ENCODE assay signal across 26 mouse cellular contexts in the genomic region with DNA sequence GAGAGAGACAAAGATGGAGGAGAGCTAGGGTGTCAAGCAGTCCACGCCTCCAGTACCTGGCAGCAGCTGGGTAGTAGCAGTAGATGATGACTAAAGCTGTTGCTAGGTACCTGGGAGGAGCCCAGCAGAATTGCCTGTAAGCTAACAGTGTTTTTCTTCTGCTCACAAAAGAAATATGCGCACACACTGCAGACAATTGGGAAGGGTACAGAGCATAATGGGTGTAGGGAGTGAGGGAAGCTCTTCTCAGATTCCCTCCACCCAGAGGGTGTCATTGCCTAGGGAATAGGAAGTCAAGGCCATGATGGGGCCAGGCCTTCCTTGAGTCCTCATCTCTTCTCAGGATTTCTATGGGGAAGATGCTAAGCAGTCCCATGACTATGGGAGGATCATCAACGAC. TPM values are rescaled to one million over a fixed set of nuclear protein-coding genes. Genes with fewer than 3 reads are reported as not detected.
DNase-seq lines count a peak whose midpoint lies in the region; ATAC-seq and TF ChIP-seq lines count a peak whose summit lies in the region.
"Had no signal": no experiment of that assay in that cellular context is flagged by ENCODE, and none has a peak within 500 bp of the region (broad histone marks: within the 10 kb centered on the region; RNA-seq: fewer than 3 reads in every experiment).

No protein-coding gene starts in this region.

- no peak overlapping the region for H3K9ac ChIP-seq in ES-E14 (ENCODE audit: insufficient read depth, low read depth, low read length, poor library complexity, severe bottlenecking)

- H3K4me1 ChIP-seq in ES-E14 (ENCODE audit: control insufficient read depth in 2 of 2, insufficient read depth in 2 of 2, low read length in 2 of 2, poor library complexity in 1 of 2), result peaks cover 3 to 24% of the 10 kb centered on the region in 2 experiments; a peak in 3 of 4 replicates
- H3K4me1 ChIP-seq in heart, embryonic 10.5 days, result no peaks in the 10 kb centered on the region

- H3K4me3 ChIP-seq in ES-E14 (ENCODE audit: insufficient read depth in 1 of 2, low read depth in 1 of 2, low read length in 2 of 2, poor library complexity in 1 of 2, severe bottlenecking in 1 of 2), result no peak overlapping the region
- H3K4me3 ChIP-seq in heart, embryonic 10.5 days, result no peak overlapping the region

- no peak overlapping the region for H3K27ac ChIP-seq in ES-E14 (ENCODE audit: insufficient read depth, low read depth, low read length, poor library complexity, severe bottlenecking)
- no peak overlapping the region for H3K27ac ChIP-seq in heart, embryonic 10.5 days

- no peaks in the 10 kb centered on the region for H3K9me3 ChIP-seq in ES-E14 (ENCODE audit: control insufficient read depth, insufficient read depth, low read depth, low read length)
- H3K9me3 ChIP-seq in heart, embryonic 10.5 days, result no peaks in the 10 kb centered on the region
- H3K9me3 ChIP-seq: G1E had no signal

- DNase-seq in ES-CJ7 (ENCODE audit: low read depth, low spot score) (peak; percentile 83), ES-E14 (ENCODE audit: low read depth, low spot score) (peak; percentile 35), R1 (ENCODE audit: low read depth, low spot score) (peak; percentile 45), ZHBTc4 (ENCODE audit: low read depth, low spot score) (peak; percentile 82), liver (no peak)
- no peak for DNase-seq in heart, embryonic 10.5 days (ENCODE audit: low spot score)
- no peak for DNase-seq in thymus, postnatal 4 days
- DNase-seq: adrenal gland, adult 2 months; adrenal gland, adult 8-10 months; adrenal gland, postnatal 10 days; adrenal gland, postnatal 14 days; adrenal gland, postnatal 25 days; adrenal gland, postnatal 36 days; B cell, adult 2 months; cerebellum, adult 11 months; cerebellum, adult 11-12 months; cerebellum, adult 18-20 months; cerebellum, adult 2 months; cerebellum, adult 8-10 months; cerebellum, adult 9-10 months had no signal

- WGBS in heart, embryonic 10.5 days, result 76% methylated on average over 3 of the region's 3 CpGs

- H3K36me3 ChIP-seq in ES-E14 (ENCODE audit: control insufficient read depth, insufficient read depth, low read length, poor library complexity, severe bottlenecking), result no peaks in the 10 kb centered on the region
- no peaks in the 10 kb centered on the region for H3K36me3 ChIP-seq in heart, embryonic 10.5 days
- H3K36me3 ChIP-seq: G1E had no signal

- ATAC-seq in megakaryocyte-erythroid progenitor cell, adult 5-6 weeks (replicated peaks; ENCODE audit: low FRiP score, low TSS enrichment, poor library complexity, severe bottlenecking), result no peak
- ATAC-seq: activated CD4-positive, CD25-positive, alpha-beta regulatory T cell, adult 4 months; CD4-positive, CD25-positive, alpha-beta regulatory T cell, adult 4 months; Patski had no signal

- in situ Hi-C loops in ES-E14 (cut with MboI; ENCODE audit: low sequenced_read_pairs in 2 of 2, unreplicated experiment in 2 of 2), result no loop called here

- peaks cover 34% of the 10 kb centered on the region for H3K27me3 ChIP-seq in heart, embryonic 10.5 days (ENCODE audit: insufficient read depth, poor library complexity, severe bottlenecking)

TF ChIP-seq in ES-E14, 5 proteins besides CTCF, POLR2A, EP300 and RAD21:
- TF ChIP-seq HCFC1 (IDR thresholded peaks at IDR 0.05; ENCODE audit: borderline replicate concordance, insufficient read depth, low read length) (no peak), MAFK (IDR thresholded peaks at IDR 0.05; ENCODE audit: insufficient read depth, low read depth, low read length) (no peak), CHD2 (IDR thresholded peaks at IDR 0.05; ENCODE audit: low read depth, low read length) (no peak), ZC3H11A (IDR thresholded peaks at IDR 0.05; ENCODE audit: borderline replicate concordance, low read depth, low read length) (no peak), ZNF384 (IDR thresholded peaks at IDR 0.05; ENCODE audit: low read depth, low read length) (no peak)

RNA-seq across cellular contexts. Expression of a gene that starts 8.6 kb away (rescaled TPM):
- total RNA-seq in ES-E14 (2012; rRNA removed), result 1.2 and 2.0 TPM in 2 replicates
- not detected in 2 replicates for polyA plus RNA-seq in heart, embryonic 10.5 days (2016; fragmentation: Nextera tagmentation; extraction: Ambion mirVana)
- not detected in 2 replicates for total RNA-seq in megakaryocyte-erythroid progenitor cell, adult 5-6 weeks (2014; fragmentation: Nextera tagmentation)
- not detected in 2 replicates for total RNA-seq in megakaryocyte-erythroid progenitor cell, adult 5-6 weeks (2017)
- total RNA-seq: adrenal gland, postnatal 14 days; adrenal gland, postnatal 4 days had no signal
- polyA plus RNA-seq: activated CD4-positive, CD25-positive, alpha-beta regulatory T cell, adult 4 months; CD4-positive, CD25-positive, alpha-beta regulatory T cell, adult 4 months; G1E; Patski had no signal

RNA-seq across cellular contexts. Expression of a gene that starts 41.1 kb away (rescaled TPM):
- total RNA-seq in ES-E14 (2012; rRNA removed), result 111 and 120 TPM in 2 replicates
- polyA plus RNA-seq in heart, embryonic 10.5 days (2016; fragmentation: Nextera tagmentation; extraction: Ambion mirVana), result 105 and 106 TPM in 2 replicates
- 19.8 and 20.3 TPM in 2 replicates for total RNA-seq in megakaryocyte-erythroid progenitor cell, adult 5-6 weeks (2014; fragmentation: Nextera tagmentation)
- 23.9 and 24.0 TPM in 2 replicates for total RNA-seq in megakaryocyte-erythroid progenitor cell, adult 5-6 weeks (2017)

RNA-seq across cellular contexts. Expression of a gene that starts 51.3 kb away (rescaled TPM):
- total RNA-seq in ES-E14 (2012; rRNA removed), result 17.8 and 24.4 TPM in 2 replicates
- polyA plus RNA-seq in heart, embryonic 10.5 days (2016; fragmentation: Nextera tagmentation; extraction: Ambion mirVana), result 26.3 and 29.1 TPM in 2 replicates
- 10.6 and 15.4 TPM in 2 replicates for total RNA-seq in megakaryocyte-erythroid progenitor cell, adult 5-6 weeks (2014; fragmentation: Nextera tagmentation)
- total RNA-seq in megakaryocyte-erythroid progenitor cell, adult 5-6 weeks (2017), result 10.8 and 30.6 TPM in 2 replicates

Comparison
In these comparisons a context has a peak if more than half of its experiments do, and no peak if none do; other contexts are left out.
1. DNase-seq: peak in ES-CJ7 (single experiment), ES-E14 (single experiment), R1 (single experiment) and ZHBTc4 (single experiment); none in liver (single experiment), heart, embryonic 10.5 days (single experiment) and thymus, postnatal 4 days (single experiment).